Mouse (Mus musculus) urinary bladder, postnatal 10 days (tissue): ENCODE results near the gene Tenm3.

Source experiments
- DNase-seq: peaks from one replicate; pipeline ENCODE4 v3.0.0; 2022; ENCODE audit warnings: low spot score

Tenm3 gene

GRCm38 (mm10) chr8:48809104-48809503 lies 34.6 kb downstream of the Tenm3 start:
- DNase-seq = no peak

DNA sequence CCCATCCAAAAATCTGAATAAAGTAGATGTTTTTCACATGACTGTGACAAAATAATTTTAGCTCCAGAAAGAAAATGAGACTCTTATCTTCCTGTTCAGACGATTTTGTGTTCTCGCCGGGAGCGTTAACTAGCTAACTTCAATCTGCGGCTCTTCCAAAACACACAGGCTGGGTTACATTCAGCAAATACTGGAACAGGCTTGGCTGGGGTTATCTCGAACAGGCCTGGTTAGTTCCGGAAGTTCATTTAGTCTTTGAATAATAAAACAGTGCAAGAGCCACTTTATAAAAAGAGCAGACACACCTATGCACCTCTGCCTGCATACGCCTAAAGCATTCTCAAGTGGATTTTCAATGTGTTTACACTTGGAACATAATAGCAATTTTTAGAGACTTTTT lies 40.7 kb downstream of the Tenm3 start:
- no peak for DNase-seq

GRCm38 (mm10) chr8:48802231-48802630 lies 41.5 kb downstream of the Tenm3 start:
- no peak for DNase-seq

- DNase-seq = no peak
These were observed 45.8 kb downstream of the Tenm3 start for GRCm38 (mm10) chr8:48797955-48798359.

DNA sequence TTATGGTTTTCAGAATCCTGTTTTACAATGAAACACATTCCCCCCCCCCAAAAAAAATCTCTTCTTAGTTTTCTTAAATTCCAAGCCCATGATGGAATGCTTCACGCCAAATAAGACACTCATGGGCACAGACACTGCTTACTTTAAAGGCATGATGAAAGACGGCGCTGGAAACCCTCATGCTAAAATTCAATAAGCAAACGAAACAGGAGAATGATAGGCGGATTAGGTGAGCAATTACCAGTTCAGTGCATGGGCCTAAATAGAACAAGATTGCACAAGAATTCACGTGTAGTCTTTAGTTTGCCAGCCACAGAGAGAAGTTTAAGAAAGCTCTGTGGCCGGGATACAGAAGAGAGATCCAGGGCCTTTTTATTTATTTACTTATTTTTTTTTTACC lies 49.5 kb downstream of the Tenm3 start:
- no peak for DNase-seq

DNA sequence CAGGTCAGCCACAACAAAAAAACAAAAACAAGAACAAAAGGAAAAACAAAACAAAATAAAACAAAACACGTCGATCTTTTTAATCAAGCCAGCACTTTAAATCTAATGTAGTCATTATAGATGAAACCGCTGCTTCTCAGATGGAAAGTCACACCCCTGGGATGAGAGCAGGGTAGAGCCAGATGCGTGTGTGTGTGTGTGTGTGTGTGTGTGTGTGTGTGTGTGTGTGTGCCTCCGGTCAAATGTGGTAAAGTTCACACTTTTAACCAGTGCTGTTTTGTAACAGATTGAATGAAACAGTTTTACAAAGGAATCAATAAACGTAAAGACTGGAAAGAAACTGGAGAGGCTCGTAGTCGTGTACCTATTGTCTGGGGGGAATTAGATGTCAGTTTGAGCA lies 50.0 kb downstream of the Tenm3 start:
- no peak for DNase-seq

DNA sequence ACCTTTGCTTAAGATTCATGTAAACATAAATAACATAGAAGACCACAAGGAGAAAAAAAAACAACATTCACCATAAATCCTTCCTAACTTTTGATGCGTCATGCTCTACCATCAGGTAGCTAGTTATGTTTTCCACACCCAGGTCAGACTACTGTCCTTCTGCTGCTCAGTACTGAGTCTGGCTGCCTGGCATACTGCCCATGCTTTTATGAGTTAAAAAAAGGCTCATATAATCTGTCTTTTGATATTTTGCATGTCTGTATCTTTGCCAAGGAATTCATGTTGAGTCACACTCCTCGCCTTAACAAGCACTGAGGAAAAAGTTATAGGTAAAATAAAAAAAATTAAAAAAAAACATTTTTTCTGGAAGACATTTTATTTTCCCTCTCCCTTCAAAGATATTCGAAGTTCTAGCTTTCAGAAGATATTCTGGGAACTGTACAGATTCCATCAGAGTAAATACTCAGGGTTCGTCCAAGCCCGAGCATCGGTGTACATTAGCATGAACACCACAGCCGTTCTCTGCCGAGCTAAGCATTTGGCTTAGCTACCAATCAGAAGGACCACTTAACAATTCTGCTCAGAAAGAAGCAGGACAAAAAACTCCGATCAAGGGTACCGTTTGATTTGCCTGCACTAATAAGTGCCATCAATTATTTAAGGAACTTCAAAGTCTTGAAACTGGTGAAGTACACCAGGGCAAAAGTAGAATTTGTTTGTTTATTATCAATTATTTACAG lies 51.0 kb downstream of the Tenm3 start:
- no peak for DNase-seq

GRCm38 (mm10) chr8:48783308-48783707 lies 60.4 kb downstream of the Tenm3 start:
- no peak for DNase-seq

DNA sequence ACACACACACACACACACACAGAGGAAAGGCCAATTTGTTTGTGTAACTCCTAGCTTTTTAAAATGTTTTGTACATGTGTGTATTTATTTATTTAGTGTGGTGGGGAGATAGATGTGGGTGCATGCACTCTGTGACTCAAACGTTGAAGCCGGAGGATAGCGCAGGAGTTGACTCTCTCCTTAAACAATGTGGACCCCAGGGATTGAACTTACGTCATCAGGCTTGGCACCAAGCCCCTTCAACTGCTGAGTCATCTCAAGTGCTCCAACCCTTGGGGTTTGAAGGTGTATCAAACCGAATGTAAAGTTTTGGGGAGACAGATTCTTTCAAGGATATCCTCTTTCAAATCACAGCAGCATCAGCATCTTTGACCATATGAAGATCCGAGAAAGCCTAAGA lies 63.1 kb downstream of the Tenm3 start:
- no peak for DNase-seq

DNA sequence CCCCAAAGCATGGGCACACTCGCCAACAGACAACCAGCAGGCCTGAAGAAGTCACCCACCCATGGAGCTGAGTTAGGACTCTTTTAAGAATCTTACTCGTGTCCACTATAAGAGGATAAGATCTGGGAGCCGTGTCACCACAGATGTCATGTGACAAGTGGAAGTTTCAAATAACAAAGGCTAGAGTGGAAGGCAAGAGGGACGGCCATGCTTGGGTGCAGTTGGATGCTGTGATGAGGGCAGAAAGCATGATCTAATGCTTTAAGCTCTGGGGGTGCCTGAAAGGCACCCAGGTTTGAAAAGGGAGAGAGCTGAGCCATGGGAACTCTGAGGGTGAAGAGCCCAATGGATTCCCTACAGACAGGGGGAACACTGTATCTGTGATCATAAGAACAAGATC lies 64.6 kb downstream of the Tenm3 start:
- no peak for DNase-seq

DNA sequence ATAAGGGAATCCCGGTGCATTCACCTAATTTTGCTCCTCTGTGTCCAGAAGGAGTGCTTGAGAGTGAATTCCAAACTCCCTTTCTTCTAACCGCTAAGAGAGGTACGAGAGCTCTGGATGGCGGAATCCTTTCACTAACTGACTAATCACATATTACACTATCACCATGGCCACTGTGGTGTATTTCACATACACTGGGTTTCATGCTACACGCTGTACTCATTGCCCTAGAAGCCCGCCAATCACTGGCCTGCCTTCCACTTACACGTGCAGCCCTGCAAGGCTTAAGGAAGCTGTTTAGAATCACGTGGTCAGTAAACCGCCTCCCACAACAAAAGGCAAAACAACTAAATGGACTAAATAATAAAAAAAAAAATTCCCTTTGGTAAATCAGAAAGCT lies 67.7 kb downstream of the Tenm3 start:
- no peak for DNase-seq

GRCm38 (mm10) chr8:48775531-48776037 lies 68.2 kb downstream of the Tenm3 start:
- DNase-seq = no peak

- DNase-seq = no peak
These were observed 68.9 kb downstream of the Tenm3 start for GRCm38 (mm10) chr8:48774837-48775236.

GRCm38 (mm10) chr8:48766545-48767234 lies 77.1 kb downstream of the Tenm3 start:
- DNase-seq = no peak

GRCm38 (mm10) chr8:48765212-48765611 lies 78.5 kb downstream of the Tenm3 start:
- no peak for DNase-seq

- no peak for DNase-seq
These were observed 79.7 kb downstream of the Tenm3 start for GRCm38 (mm10) chr8:48764011-48764410.

DNA sequence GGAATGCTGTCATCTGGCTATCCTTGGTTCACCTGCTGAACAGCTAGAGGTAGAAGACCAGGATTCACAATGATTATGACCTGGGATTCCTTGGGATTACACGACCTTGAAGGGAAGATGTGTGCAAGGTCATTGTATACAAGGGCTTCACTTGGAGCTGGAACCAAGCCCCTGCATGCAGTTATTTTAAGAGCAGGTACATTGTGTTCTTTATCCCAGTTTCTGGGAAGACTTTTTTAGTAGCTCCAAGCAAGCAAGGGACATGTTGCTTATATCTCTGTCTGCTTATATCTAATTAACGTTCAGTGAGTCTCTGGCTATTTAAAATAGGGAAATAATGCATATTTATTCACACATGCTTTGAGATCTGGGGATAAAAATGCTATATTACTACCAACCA lies 86.9 kb downstream of the Tenm3 start:
- DNase-seq = no peak

GRCm38 (mm10) chr8:48755492-48755891 lies 88.3 kb downstream of the Tenm3 start:
- DNase-seq = no peak

DNA sequence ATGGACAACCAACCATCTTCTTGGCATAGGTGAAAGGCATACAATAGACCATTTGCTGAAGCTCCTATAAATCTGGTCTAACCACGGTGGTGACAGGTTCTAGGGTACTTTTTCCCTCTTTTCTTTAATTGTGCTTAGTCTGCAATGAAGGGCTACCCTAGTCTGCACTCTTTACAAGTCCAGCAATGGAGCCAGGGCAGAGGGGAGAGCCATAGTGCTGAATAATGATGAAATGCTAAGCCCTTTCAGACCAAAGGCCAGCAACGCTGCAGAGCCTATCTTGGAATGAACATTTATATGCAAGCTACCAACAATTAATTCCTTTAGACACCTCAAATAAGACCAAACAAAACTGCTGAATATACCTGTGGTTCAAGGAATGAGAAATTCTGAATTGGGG lies 88.8 kb downstream of the Tenm3 start:
- DNase-seq = no peak

DNA sequence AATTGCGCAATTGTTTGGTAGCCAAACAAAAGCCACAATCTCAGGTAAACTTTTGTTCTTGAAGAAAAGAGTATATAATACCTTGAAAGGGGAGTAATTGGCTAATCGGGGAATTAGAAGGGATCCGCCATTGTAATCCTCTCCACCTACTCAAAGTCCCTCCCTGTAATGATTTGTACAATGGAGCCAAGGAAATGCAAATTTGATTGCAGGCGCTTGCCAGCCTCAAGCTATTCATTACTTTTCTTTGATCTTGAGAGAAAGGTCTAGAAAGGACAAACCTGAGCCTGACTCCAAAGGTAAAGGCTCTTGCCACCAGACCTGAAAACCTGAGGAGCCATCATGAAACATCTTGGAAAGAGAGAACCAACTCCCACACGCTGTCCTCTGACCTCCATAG lies 91.8 kb downstream of the Tenm3 start:
- DNase-seq = no peak

- no peak for DNase-seq
These were observed 95.2 kb downstream of the Tenm3 start for GRCm38 (mm10) chr8:48748503-48749059.

- DNase-seq = no peak
These were observed 99.8 kb downstream of the Tenm3 start for GRCm38 (mm10) chr8:48743912-48744311.

- no peak for DNase-seq
These were observed 101.0 kb downstream of the Tenm3 start for GRCm38 (mm10) chr8:48742741-48743140.
